8 mouse cellular contexts compared by ENCODE assay signal in genomic region chr16:33892539-33892938, GRCm38 (mm10).
DNase-seq lines count a peak whose midpoint lies in the region; ATAC-seq lines count a peak whose summit lies in the region.

No protein-coding gene starts in this region.

- H3K9ac ChIP-seq in liver, embryonic 15.5 days = no peak overlapping the region
- H3K9ac ChIP-seq in hindbrain, embryonic 13.5 days = no peak overlapping the region

- H3K4me2 ChIP-seq in liver, embryonic 15.5 days = no peak overlapping the region
- H3K4me2 ChIP-seq in hindbrain, embryonic 13.5 days = no peak overlapping the region

- H3K9me3 ChIP-seq in liver, embryonic 15.5 days (replicated peaks) = no peaks in the 10 kb centered on the region
- H3K9me3 ChIP-seq in hindbrain, embryonic 13.5 days = no peaks in the 10 kb centered on the region

- H3K27ac ChIP-seq in liver, embryonic 15.5 days (replicated peaks) = 0 out of 2 replicates have a peak overlapping the region, but pooled peaks have one; percentile 38
- H3K27ac ChIP-seq in hindbrain, embryonic 13.5 days = no peak overlapping the region

- no peaks in the 10 kb centered on the region for H3K27me3 ChIP-seq in liver, embryonic 15.5 days
- no peaks in the 10 kb centered on the region for H3K27me3 ChIP-seq in hindbrain, embryonic 13.5 days

- no peak overlapping the region for H3K4me3 ChIP-seq in liver, embryonic 15.5 days (replicated peaks)
- H3K4me3 ChIP-seq in hindbrain, embryonic 13.5 days = no peak overlapping the region

- 55% methylated on average over 6 of the region's 6 CpGs for WGBS in liver, embryonic 15.5 days (ENCODE audit: insufficient replicate concordance)
- WGBS in hindbrain, embryonic 13.5 days = 47% methylated on average over 6 of the region's 6 CpGs

- no peaks in the 10 kb centered on the region for H3K36me3 ChIP-seq in liver, embryonic 15.5 days (replicated peaks)
- H3K36me3 ChIP-seq in hindbrain, embryonic 13.5 days = no peaks in the 10 kb centered on the region

- DNase-seq in 3T3-L1 (ENCODE audit: low read depth, low spot score) = peak; percentile 89
- peak; percentile 69 for DNase-seq in adrenal gland, adult 8-10 months
- DNase-seq in heart, postnatal 10 days = peak; percentile 77 to 79
- DNase-seq in layer of hippocampus, postnatal 10 days (ENCODE audit: low spot score in 2 of 2) = no peak
- no peak for DNase-seq in right cerebral cortex, postnatal 10 days (ENCODE audit: low spot score in 2 of 2)
- DNase-seq in cerebellum, postnatal 14 days = no peak

- H3K4me1 ChIP-seq in liver, embryonic 15.5 days (replicated peaks) = peaks cover 40% of the 10 kb centered on the region
- H3K4me1 ChIP-seq in hindbrain, embryonic 13.5 days (replicated peaks) = peaks cover 27% of the 10 kb centered on the region

- ATAC-seq in liver, embryonic 15.5 days (ENCODE audit: insufficient read depth) = no peak
- no peak for ATAC-seq in hindbrain, embryonic 13.5 days (ENCODE audit: low FRiP score)

- intact Hi-C loops in heart, postnatal 10 days (cut with DNase I) = no loop called here

Comparison
In these comparisons a context has a peak if more than half of its experiments do, and no peak if none do; other contexts are left out.
1. DNase-seq: peak in 3T3-L1 (single experiment), adrenal gland, adult 8-10 months (single experiment) and heart, postnatal 10 days (2 of 2); none in layer of hippocampus, postnatal 10 days (0 of 2), right cerebral cortex, postnatal 10 days (0 of 2) and cerebellum, postnatal 14 days (0 of 2).